Mouse (Mus musculus) layer of hippocampus, postnatal 25 days (tissue): ENCODE data around the gene Ppm1k. TPM values are rescaled to one million over a fixed set of nuclear protein-coding genes. Genes with fewer than 3 reads are reported as not detected.
"Not testable (repeated sequence)": the region's sequence is repeated elsewhere in the genome, so short reads cannot be mapped to it uniquely, and the experiment has no call there.

ENCODE experiments used
- DNase-seq, 2 experiments: peaks; one replicate each; pipeline ENCODE4 v3.0.0; 2022; ENCODE audit warnings: mixed read lengths in 2 of 2, low spot score in 1 of 2; ENCODE audit errors: extremely low spot score in 1 of 2
- total RNA-seq, 2 experiments: library from RNA; stranded (reverse); gene quantifications; 2 replicates each; pipeline ENCODE4 v1.2.3; 2021

Gene Ppm1k
- total RNA-seq, 2 experiments from 2014 or later, result 65.7 to 69.1 TPM

- DNase-seq, result no peak
Measured at GRCm38 (mm10) chr6:57533410-57533809, 1.9 kb downstream of the Ppm1k start.

DNA sequence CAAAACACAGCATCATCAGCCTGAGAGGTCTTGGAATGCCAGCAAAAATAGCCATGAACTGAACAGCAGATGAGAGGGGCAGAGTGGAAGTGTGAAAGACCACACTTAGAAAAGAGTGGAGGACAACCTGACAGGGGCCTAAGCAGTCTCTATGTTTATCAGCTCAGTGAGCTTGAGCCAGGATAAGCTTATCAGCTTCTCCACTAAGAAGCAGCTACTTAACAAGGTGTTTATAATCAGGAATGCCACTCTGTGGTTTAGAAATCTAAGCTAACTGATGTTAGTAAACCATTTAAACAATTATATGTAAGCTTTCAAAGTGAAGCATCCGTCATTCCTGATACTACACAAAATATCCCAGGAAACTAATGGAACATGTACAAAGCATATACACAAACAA, 3.2 kb downstream of the Ppm1k start:
- DNase-seq, result no peak

GRCm38 (mm10) chr6:57531441-57531840, 3.8 kb downstream of the Ppm1k start:
- DNase-seq, result no peak

GRCm38 (mm10) chr6:57531011-57531410, 4.3 kb downstream of the Ppm1k start:
- DNase-seq, result no peak

- DNase-seq, result no peak
Measured at GRCm38 (mm10) chr6:57529336-57529845, 5.9 kb downstream of the Ppm1k start.

- no peak for DNase-seq
Measured at GRCm38 (mm10) chr6:57526933-57527332, 8.3 kb downstream of the Ppm1k start.

GRCm38 (mm10) chr6:57524742-57525141, 10.5 kb downstream of the Ppm1k start:
- DNase-seq, result peak in 1 of 2 experiments; percentile 19

GRCm38 (mm10) chr6:57520749-57521652, 14.3 kb downstream of the Ppm1k start:
- DNase-seq, result no peak

GRCm38 (mm10) chr6:57514035-57514374, 21.3 kb downstream of the Ppm1k start:
- DNase-seq, result no peak

DNA sequence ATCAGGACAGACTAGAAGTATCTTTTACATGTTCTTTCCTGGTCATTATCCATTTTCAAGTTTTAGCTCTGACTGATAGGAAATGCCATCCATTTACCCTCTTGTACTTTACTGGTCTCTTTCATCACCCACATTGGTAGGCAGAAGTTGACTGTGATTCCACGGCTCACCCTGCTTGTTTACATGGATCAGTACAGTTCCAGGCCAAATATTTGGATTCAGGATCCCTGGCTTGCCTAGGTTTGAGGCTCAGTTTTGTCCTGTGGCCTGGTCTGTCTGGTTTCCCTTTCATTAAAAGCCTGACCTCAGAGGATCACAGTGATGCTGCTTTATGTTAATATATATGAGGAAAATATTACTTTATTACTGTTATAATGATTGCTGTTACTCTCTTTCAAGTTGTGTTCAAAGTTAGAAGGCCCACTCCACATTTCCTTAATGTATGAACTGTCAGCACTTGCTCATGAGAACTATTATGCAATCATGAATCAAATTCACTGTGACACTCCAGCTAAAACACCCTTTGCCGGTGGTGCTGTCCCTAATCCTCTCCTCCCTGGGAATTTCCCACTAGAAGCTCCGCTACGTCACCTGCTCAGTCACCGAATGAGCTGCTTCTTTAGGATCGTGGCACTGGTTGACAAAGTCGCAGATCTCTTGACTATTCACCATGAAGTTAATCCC, 21.8 kb downstream of the Ppm1k start:
- DNase-seq, result no peak

DNA sequence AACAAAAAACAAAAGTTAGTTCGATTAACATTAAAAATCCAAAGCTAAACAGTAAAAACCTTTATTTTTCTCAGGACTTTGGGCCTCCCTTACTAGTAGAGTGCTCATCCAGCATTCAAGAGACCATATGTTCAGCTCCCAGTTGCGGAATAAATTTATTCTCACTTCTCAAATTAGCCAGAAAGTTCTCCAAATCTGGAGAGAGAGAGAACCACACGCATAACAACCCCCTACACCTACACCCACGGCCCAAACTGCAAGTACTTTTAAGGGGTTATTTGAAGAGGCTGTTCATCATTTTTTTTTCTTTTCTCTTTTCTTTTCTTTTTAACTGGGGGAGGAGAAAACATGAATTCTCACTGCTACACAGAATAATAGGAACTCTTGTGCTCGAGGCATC, 23.4 kb downstream of the Ppm1k start:
- no peak for DNase-seq

GRCm38 (mm10) chr6:57503662-57504379, 31.4 kb downstream of the Ppm1k start:
- no peak for DNase-seq

GRCm38 (mm10) chr6:57499209-57499608, 36.1 kb downstream of the Ppm1k start:
- DNase-seq, result no peak

DNA sequence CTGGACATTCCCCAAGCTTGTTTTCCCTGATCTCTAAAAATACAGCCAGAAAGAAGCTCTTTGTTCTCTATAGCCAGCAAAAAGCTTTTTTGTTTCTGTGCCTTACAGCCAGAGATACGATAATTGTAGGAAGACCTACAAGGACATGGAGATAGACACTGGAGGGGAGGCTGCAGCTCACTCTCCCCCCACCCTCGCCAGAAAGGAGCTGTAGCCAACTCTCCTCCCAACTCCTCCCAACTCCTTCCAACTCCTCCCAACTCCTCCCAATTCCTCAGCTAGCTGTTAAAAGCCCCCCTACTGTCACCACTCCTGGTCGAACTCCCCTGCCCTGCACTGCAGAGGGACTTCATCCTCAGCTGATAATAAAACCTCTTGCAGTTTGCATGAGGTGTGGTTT, 67.1 kb downstream of the Ppm1k start:
- not testable (repeated sequence) for DNase-seq

Other genes starting within 250 kb of the Ppm1k start
- not detected for gene Vmn1r16, start 206.0 kb downstream of the Ppm1k start, total RNA-seq
- gene Vmn1r17, start 171.7 kb downstream of the Ppm1k start, total RNA-seq, result not detected
- gene Vmn1r18, start 139.7 kb downstream of the Ppm1k start, total RNA-seq, result under 1 TPM in 1 of 2 experiments, not detected in 1; 0.05 TPM
- gene Vmn1r19, start 131.7 kb downstream of the Ppm1k start, total RNA-seq, result not detected
- gene Vmn1r20, start 106.5 kb downstream of the Ppm1k start, total RNA-seq, result not detected
- gene Herc6, start 45.5 kb upstream of the Ppm1k start, total RNA-seq, result 1 to 10 TPM; 4.2 to 4.3 TPM
- gene Pyurf, start 156.6 kb upstream of the Ppm1k start, total RNA-seq, result 1 to 10 TPM; 8.4 TPM
- gene Lancl2, start 167.1 kb upstream of the Ppm1k start, total RNA-seq, result 10 to 100 TPM; 88.1 to 93.9 TPM